Mouse (Mus musculus): ENCODE measurements at regions not wholly inside any gene's neighbourhood (a gene's known extent, or its start where the extent isn't known, plus 50 kb on each side); places are given as distances from the start of the nearest gene placed in this dataset.

- no peak for TF ChIP-seq CTCF (IDR thresholded peaks at IDR 0.05; ENCODE audit: low read depth, low read length)
- no peak for TF ChIP-seq POLR2A (IDR thresholded peaks at IDR 0.05; ENCODE audit: insufficient read depth, low read length)
These were observed 403.8 kb upstream of the Pcdh9 start for GRCm38 (mm10) chr14:94294318-94294717.

Data from ES-Bruce4 (cell line).